Mouse (Mus musculus) cerebellum, postnatal 36 days (tissue): ENCODE results near the gene Tbx19.
A peak's percentile ranks its signal among the peaks of the same experiment; 100 is the strongest.

Experiments
- DNase-seq, 2 experiments: peaks; one replicate each; pipeline ENCODE4 v3.0.0; 2021 to 2022; ENCODE audit warnings: mixed read lengths in 2 of 2

Gene Tbx19

DNA sequence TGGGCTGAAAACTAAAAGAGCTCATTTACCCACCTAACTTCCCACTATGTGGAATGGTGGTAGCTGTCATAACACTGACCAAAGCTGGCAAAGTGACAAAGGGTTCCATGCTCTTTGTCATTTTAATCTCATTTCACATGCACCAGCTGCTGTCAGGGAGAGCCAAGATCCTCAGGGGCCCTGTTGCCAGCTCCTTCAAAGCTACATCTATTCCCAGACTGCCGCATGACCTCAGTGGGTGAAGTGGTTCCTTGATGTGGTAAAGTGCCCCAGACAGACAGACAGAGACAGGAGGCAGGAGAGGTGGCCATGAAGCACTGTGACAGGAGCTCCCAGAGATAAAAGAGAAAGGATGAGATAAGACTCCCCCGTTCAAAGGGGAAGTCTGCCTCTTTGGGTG lies 49.9 kb downstream of the Tbx19 start:
- no peak for DNase-seq

DNA sequence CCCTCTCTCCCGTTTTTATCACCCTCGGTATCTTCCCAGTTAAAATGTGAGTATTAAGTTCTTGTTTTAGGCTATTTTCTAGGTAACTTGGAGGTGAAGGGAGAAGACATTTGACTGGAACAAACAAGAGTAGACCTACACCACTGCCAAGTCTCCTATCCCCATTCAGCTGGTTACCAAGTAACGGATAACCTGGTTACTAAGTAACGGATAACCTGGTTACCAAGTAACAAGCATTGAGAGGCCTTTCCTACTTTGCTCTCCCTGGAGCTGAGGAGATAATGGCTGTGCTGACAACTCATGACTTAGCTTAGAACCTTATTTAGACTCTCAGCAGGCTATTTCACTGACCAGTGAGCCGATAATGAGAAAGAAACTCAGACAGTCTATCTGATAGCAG lies 51.4 kb downstream of the Tbx19 start:
- no peak for DNase-seq

DNA sequence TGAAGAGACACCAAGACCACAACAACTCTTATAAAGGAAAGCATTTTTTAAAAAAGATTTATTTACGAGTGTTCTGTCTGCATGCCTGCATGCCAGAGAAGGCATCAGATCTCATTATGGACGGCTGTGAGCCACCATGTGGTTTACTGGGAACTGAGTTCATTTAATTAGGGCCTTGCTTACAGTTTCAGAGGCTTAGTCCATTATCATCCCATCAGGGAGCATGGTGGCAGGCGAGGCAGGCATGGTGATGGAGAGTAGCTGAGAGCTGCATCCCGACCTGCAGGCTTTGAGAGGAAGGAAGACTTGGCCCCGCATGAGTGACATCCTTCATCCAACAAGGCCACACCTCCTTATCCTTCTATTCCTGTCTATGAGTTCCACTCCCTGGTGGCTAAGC lies 52.1 kb downstream of the Tbx19 start:
- DNase-seq: no peak

DNA sequence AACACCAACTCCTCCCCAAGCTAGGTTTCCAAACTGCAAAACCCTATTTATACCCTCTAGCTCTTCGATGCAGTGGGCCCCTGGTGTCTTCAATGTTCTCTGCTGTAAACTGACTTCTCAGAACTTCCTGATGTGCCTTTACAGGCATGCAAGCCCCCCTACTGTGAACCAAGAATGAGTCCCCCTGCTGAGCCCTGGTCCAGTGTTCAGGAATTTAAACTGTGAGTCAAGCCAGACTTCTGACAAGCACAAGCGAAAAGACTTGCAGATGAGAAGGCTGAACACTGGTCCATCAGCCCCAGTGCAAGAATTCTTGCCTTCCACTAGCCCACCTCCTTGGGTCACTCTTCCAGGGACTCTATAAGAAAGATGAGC lies 54.6 kb downstream of the Tbx19 start:
- no peak for DNase-seq

DNA sequence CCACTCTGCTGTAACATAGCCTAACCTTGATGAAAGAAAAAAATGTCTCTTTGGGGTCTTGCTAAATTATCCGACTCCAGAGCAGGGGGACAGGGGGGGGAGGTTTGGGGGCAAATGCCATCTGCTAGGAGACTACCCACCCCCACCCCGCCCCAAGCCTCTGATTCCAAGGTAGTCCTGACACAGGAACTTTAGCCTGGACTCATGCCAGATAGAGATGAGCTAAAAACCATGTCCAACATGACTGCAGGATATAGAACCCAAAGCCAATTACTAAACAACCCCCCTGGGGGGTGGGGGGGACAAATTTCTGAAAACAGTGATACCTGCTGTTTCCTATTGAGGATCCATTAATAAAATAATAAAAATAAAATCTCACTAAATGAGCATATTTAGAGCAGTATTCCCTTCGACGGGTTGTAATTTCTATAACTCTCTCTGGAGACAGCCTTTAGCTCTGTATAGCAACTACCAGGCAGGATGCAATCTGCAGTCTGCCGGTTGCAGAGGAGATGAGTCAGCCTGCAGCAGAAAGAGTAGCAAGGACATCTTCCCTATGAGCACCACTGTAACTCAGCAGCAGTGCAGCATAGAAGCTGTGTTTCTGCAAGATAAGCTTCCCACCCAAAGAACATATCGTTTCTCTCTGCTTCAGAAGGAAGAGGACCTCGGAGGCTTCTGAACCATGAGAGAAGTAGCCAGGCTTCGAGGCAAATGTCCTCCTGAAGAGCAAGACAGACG lies 55.1 kb downstream of the Tbx19 start:
- DNase-seq: no peak

DNA sequence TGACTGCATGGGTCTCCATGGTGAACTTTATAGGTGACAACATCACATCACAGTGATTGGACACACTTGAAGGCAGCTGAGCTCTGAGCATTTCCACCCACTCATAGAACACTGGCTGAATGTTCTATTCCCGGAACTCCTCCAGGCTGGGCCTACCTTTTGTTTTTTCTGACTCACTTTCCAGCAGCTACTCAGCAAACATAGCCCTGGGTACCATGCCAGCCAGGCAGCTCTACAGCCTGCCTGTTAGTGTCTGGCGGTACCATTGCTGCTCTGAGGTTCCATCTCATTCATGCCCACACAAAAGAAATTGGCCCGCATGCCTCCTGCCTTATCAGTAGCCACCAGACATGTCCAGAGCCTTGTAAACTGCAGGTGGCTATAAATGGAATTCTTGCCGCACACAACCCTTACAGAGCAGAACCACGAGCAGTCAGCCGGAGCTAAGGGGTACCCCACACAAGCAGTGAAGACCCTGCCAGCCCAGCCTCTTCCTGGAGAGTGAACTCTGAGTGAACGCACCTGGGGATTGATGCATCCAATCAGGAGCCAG lies 55.8 kb downstream of the Tbx19 start:
- no peak for DNase-seq

DNA sequence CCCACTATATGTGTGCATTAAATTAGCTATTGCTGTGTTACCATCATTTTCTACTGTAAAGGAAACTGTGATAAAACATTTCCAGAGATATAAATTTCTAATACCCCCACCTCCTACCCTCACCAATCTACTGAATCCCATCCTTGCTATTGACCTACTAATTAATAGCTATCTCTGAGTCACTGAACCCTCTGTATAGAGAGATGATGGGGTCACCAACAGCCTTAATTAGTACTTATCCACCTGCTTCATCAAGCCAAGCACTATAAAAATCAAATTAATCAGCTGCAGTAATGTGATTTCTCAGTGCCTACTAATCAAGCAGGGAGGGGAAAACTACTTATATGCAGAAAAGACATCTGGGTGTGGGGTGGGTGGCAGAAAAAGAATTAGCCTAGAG lies 61.0 kb downstream of the Tbx19 start:
- no peak for DNase-seq

DNA sequence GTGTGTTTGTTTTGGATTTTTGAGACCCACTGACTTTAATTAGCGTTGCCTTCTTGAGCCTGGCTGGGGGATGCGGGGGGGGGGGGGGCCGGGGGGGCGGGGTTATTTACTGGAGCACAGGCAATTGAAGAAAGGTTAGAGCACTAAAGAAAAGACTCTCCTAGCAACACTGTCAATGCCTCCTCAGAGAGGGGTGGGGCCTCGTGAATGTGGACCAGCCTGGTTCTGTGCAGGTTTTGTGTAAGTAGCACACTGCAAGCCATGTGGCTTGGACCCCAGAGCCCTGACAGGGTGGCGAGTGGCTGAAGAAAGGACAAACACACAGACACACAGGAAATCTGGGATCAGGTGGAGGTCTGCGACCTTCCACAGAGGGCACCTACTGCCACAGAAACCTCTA lies 65.7 kb downstream of the Tbx19 start:
- DNase-seq: no peak

DNA sequence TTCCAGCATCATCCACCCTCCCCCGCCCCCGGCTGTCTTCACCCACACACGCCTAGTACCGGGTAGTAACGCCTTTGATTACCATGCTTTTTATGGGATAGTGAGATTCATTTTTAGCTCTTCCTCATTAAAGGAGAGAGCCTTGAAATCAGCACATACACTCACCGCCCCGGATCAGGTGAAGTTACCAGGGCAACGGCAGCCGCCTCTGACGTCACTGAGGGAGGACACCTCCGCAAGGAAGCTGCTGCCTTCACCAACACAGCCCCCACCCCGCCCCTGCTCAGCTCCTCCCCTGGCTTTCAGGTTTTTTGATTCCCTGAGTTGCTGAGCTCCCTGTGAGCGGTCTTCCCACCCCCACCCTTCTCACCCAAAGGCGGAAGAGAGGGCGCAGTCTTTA lies 68.9 kb downstream of the Tbx19 start:
- DNase-seq: peak; percentile 38 to 40

DNA sequence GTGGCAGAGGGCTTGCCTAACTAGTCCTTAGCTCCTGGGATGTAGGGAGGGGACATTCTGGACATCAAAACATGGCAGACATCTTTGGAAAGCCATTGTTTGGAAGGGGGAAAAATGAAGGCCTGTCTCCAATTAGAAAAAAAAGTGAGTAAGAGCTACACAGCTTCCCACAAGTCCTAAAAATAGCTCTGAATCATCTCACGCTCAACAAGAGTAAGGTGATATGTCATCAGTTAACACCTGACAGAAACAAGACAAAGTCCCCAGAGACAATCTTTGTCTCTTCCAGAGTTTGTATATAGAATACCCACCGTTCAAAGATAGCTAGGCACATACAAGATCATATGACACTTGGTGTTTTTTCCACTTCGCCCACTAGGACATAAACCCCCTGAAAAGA lies 71.0 kb downstream of the Tbx19 start:
- DNase-seq: no peak
